Mouse (Mus musculus): Measurements from ENCODE around the gene Mon2.
"Not testable (repeated sequence)": the region's sequence is repeated elsewhere in the genome, so short reads cannot be mapped to it uniquely, and the experiment has no call there.

Mon2 gene

DNA sequence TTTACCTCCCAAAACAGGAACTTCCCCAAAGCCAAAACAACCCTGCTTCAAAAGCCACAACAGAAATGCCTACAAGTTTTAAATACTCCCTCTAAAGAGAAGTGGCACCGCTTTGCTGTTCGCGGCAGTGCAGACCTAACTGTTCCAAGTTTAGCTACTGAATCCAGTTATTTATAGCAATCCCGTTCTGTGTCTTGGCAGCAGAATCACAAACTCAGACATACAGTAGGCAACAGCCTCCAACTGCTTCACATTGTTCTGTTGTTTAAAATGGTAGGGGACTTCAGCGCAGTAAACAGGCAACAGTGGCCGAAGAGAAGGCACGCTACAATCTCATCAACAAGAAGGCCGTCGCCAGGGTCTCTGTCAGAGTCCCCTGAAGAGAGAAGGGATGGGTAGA lies 85.3 kb downstream of the Mon2 start:
- no peak for DNase-seq (ENCODE audit: low read depth)

DNA sequence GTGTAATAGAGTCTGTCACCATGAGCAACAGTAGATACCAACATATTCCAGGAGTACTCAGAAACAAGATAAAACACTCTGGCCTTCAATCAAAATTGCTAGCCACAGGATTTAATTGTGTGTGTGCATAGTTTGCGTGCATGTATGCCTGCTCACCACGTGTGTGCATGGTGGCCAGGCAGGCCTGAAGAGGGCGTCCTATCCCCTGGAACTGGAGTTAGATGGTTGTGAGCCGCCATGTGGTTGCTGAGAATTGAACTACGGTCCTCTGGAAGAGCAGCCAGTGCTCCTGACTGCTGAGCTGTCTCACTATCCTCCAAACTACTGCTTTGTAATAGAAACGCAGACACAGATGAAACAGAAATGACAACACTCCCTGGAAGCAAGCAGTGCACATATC lies 85.7 kb downstream of the Mon2 start:
- no peak for DNase-seq (ENCODE audit: low read depth)

DNA sequence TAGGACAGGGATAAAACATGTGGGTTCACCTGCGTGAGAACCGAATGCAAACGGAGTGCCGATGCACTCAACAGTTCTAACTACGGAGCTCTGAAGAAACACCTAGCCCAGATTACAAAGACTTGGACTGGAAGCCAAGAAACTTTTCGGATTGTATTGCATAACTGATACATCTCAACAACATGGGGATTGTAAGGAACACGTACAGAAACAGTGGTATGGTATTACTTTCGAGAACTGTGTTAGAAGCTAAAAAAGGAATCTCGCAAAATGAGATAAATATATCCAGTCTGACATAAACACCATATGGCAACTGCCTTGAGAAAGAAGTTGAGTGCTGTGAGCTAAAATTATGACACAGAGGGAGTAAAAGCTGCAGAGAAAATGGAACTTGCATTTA lies 86.4 kb downstream of the Mon2 start:
- no peak for DNase-seq (ENCODE audit: low read depth)

DNA sequence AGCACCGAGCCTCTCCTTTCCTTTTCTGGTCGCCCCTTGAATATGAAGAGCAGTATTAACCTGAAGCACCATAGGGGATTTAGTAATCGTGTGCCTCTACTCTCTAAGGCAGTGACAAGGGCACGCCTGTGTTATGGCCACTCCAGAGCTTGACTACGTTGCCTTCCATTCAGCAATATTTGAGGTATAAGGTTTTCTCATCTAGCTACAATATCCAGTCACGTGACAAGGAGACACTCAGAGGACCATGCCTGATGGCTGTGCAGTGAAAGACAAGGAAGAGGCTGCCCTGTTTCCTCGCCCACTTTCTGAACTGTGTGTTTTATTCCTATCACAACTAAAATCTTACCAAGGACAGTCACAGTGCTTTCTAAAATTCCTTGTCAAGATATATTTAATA lies 87.9 kb downstream of the Mon2 start:
- DNase-seq (ENCODE audit: low read depth): no peak

DNA sequence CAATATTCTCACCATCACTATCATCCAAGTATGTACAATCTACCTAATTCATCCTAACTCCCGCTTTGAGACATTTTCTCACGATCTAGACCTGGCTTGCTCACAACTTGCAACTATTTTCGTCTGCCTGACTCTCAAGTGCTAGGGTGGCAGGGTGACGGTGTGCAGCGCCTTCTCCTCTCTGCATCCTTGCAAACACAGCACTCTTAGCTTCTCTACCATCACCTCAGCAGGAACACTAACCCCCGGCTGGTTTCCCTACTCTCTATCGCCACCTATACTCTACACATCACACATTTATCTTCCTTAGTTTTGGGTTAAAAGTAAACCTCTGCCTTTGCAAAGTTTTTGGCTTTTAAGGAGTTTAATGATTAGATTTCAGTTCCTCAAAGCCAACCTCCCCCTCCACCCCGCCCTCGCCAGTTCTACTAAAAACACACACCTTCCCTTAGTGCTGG lies 88.6 kb downstream of the Mon2 start:
- peak; percentile 39 for DNase-seq (ENCODE audit: low read depth)

DNA sequence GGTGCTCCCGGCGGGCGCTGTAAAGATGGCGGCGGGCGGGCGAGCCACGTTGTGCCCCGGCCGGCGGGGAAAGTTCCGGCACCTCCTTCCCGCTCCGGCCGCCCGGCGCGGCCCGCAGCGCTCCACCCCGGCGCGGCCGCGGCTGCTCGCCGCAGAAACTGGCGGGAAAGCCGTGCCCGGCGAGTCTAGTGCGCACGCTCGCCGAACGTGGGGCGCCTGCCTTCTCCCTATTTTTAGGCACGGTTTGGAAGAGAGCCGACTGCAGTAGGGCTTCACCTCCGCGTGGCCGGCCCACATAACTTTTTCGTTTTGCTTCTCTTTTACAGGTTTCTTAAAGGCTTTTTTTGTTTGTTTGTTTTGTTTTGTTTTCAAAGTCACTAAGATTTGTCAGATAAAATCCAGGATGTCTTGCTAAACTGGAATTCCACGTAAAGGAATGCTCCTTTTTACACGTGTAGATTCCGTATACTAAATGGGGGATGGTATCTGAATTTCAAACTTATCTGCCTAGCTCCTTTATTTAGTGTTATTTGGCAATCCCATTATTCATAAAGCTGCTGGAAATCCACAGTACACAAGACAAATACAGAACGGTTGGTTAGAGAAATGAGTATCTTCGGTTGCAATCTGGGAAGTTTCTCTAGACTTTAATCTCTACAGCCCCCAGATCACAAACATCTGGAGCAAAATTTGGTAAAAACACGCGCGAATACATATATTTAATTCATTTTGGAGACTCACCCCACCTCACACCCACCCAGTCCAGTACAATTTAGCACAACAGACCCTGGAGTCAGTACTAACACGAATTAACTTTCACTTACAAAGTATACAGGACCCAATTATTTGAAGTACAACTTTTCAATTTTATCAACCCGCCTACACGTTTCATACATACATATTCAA lies 89.7 kb downstream of the Mon2 start:
- DNase-seq (ENCODE audit: low read depth): peak; percentile 53

DNA sequence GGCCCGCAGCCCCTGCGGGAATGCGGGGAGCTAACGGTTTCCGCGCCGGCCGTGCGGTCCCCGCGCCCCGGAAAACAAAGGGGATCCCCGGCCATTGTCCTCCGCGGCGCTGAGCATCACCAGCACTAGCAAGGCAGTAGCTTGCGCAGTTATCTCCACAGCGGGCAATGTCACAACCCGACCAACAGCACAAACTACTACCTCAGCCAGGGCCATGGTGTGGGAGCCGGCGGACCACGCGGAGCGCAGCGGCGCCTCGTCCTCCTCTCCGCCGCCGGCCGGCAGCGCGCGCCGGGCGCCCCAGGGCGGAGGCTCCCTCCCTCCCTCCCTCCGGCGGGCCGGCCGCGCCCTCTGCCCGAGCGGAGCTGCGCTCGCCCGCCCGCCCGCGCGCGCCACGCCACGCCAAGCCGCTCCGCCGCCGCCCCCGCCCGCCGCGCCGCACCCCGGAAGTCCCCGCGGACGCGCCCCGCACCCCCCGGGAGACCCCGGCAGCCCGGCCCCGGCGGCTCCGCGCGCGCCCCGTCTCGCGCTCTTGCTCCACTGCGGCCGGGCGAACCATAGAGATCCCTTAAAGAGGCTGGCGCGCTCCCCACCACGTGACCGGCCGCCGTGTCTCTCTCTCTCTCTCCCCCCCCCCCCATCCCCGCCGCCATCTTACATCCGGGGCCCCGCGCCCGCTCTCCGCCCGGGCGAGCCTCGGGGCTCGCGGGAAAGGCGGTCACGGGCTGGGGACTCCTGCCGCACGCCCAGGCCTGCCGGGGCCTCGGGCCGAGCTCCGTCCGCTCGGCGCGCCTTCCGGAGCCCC lies 90.6 kb downstream of the Mon2 start:
- peak; percentile 45 for DNase-seq (ENCODE audit: low read depth)

DNA sequence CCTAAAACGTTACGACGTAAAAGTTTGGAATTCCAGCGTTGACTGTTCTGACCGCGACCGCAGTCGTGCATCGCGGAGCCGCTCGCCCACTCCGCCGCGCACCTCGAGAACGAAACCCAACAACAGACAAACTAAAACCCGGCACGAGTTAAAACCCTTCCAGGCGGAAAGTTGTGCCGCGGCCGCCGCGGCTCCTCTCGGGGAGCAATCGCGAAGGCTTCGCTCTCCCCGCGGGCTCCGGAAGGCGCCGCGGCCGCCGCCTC lies 91.1 kb downstream of the Mon2 start:
- DNase-seq (ENCODE audit: low read depth): no peak

DNA sequence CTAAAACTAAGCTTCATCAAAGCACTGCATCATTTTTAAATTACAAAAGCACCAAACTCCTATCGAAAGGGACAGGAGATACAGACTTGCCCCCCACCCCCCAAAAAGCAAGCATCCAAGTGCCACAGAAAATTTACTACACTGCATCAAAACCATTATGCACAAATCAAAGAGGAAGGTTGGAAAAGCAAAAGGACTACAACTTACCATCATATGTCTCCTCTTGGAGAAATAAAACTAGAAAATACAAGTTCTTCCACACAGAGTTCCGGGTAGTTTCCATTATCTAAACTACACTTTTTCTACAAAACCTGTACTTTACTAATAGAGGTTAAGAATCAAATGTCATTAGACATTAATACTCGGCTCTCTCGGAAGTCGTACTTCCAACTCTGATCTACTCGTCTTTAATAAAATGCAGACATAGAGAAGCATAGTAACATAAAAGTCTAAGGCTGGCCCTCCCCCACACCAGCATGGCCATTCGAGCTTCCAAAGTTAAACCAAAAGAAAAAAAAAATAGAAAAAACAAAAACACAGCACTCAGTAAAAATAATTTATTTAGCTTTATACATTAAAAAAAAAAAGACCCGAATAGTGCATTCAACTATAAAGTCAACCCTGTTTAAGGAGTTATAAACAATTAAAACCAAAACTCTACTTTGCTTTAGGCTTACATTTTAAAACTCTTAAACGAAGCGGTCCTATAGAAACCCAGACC lies 91.6 kb downstream of the Mon2 start:
- DNase-seq (ENCODE audit: low read depth): no peak

DNA sequence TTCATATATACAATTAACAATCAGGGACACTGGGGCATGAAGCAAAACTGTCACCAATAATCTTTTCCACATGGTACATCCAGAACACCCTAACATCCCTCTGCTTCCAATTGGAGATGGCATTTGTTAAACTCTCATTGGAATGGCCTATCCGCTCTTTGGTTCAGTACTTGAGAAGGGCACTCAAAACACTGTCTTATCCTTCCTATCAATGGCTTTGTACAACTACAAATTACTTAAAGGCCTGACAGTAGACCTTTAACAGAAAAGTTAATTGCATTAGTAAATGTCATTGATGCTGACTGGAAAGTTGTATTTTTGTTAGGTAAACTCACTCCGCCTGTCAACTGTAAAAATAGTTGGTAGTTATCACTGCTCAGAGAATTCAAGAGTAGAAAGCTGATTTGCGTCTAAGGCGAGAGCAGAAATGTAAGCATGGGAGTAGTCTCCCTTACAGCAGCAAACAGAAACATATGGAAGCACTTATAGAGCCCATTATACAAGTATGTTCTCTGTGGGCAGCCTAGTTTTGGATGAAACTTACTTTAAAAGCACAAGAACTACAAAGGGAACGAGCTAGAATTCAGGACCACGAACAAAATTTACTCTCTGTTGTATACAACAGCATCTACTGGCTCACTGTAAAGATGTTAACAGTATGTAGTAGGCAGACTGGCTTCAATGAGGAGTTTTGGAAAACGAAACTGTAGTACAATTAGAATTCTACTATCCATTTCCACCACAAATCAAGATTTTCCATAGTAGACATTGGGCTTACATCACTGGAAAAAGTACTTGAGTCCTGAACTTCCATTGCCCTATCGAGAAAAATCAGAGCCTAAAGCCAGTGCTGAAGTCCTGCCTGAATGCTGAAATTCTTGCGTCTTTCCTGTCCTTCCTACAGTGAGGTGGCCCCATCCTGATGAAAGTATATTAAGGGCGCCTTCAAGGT lies 92.5 kb downstream of the Mon2 start:
- no peak for DNase-seq (ENCODE audit: low read depth)

DNA sequence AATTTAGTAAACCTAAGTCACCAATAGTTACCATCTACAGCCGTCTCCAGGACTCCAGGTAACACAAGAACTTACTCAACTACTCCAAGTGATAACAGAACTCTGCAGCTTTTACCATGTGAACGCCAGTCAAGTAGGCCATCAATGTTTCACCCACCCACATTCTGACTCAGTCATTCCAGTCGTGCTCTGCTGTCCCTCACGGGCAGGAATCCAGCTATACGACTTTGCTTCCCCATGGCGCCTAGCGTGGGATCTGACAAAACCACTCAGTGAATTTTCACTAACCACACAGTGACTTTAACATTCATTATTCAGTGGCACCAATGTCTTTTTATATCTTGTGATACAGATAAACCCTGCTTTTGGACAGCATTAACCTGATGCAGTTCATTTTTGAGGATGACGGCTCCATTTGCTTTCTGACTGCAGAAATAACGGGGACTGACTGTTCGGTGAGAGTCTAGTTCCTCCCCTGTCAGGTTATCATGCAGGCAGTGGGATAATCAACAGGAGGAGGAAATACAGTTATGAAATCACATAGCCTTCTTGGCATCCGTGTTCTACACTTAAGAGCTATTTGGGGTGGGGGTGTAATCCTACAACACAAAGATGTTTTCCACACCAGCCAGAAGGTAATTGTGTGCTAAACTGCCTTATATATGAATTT lies 93.3 kb downstream of the Mon2 start:
- no peak for DNase-seq (ENCODE audit: low read depth)

DNA sequence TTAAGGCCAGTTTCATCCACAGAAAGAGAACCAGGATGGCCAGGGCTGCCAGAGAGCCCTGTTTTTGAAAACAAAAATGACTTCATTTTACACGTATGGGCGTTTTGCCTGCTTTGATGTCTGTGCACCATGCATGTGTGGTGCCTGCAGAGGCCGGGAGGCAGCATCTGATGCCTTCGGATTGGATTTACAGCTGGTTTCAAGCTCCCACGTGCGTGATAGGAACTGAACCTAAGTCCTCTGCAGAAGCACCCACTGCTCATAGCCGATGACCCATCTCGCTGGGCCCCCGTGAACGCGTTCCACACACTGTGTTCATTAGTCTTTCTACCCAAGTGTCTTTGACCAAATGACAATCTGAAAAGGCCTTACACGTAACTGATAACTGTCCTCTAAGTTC lies 96.2 kb downstream of the Mon2 start:
- no peak for DNase-seq (ENCODE audit: low read depth)

DNA sequence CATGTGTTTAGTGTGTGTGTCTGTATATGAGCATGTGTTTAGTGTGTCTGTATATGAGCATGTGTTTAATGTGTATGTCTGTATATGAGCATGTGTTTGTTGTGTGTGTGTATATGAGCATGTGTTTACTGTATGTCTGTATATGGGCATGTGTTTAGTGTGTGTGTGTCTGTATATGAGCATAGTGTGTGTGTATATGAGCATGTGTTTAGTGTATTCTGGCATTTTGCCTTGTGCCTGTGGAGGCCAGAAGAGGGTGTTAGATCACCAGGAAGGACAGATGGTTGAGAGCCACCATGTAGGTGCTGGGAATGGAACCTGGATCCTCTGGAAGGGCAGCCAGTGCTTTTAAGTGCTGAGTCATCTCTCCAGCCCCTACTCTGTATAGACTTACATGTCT lies 96.9 kb downstream of the Mon2 start:
- no peak for DNase-seq (ENCODE audit: low read depth)

DNA sequence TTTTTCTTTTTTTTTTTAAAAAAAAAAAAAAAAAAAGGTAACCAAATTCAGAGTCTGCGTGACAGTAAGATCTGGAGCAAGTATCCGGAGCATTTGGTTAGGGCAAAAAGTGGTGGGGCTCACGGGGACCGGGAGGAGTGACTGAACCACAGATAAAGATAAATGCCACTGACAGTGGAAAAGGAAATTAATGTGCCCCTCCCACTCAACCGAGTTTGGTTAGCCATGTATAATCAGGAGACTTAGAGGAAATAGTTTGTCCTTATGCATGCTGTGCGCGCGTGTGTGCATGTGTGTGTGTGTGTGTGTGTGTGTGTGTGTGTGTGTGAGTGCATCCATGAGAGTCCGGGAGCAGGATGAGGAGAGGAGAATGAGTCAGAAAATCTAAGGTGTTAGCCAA lies 100.3 kb downstream of the Mon2 start:
- no peak for DNase-seq (ENCODE audit: low read depth)

DNA sequence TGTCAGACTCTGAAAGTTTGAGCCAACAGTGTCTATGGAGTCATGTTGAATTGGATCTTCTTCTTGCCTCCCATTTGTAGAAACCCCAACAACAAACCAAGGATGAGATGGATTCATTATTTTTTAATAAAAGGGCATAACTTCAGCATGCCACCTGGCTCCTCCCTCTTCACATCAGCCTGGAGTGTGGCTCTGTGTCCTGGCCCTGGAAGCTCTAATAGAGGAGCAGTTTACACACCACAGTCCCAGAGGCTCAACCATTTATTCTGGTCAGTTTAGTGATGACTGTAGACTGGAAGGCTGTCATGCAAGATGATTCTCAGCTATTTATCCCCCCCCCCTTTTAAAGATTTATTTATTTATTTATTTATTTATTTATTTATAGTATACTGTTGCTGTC lies 103.1 kb downstream of the Mon2 start:
- no peak for DNase-seq (ENCODE audit: low read depth)

DNA sequence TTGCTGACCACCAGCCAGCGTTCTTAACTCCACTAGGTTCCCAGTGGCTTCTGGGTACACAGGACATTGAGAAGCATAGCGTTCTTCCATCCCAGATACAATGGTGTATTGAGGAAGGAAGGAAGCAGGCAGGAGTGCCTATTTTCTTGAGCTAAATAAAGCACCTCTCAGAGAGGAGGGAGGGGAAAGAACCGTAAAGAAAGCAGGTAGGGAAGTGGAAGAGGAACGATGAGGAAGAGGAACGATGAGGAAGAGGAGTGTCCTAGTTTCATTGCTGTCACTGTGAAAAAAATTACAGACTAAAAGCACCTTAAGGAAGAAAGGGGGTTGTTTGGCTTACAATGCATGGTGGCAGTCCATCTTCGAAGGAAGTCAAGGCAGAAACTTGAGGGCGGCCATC lies 106.1 kb downstream of the Mon2 start:
- DNase-seq (ENCODE audit: low read depth): no peak

DNA sequence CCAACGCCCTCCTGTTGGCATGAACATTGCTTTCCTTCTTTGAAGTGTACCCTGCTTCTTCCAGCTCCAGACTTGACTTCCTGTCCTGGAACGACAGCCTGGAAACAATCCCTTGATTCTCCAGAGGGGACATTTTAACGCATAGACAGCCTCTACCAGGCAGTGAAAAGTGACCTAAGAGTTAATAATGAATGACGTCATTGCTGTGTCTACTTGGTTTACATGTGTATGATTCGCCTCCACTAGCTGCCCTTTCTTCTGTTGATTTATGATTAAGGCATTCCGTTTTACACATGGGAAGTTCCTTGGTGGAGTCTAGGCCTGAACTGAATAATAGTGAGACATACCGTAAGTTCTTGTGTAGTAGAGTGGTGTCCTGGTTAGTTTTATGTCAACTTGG lies 109.9 kb downstream of the Mon2 start:
- no peak for DNase-seq (ENCODE audit: low read depth)

DNA sequence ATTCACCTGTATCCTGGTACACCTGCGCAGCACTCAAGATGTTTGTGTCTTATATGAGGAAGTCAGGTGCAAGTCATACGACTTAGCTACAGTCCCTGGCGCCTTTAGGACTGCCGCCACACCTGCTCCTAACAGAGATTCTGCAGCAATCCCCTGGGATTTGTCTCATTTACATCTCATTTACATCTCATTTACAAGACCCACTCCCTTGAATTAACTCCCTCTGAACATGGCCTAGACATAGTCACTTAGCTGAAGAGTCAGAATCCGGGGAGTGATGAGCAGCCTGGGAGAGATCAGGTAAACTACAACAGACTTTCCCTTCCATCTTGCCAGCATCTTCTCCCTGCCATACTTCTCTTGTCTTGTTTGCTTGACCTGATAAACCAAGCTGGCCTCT lies 110.7 kb downstream of the Mon2 start:
- DNase-seq (ENCODE audit: low read depth): not testable (repeated sequence)

DNA sequence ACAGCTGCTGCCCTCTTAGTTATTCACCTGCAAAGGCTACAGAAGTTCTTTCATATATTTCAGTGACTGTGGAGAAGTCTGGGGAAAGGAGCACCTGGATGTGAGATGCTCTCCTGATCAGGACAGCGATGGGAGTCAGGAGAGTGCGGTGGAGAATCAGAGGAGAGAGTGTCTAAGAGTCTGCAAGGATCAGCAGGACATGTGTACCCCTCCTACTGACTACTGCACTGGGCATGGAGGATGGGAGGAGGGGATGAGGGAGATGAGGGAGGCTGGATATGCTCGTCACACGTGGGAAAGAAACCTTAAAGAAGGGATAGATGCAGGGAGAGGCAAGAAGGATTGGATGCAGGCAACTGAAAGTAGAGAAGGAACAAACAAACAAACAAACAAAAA lies 112.1 kb downstream of the Mon2 start:
- no peak for DNase-seq (ENCODE audit: low read depth)

DNA sequence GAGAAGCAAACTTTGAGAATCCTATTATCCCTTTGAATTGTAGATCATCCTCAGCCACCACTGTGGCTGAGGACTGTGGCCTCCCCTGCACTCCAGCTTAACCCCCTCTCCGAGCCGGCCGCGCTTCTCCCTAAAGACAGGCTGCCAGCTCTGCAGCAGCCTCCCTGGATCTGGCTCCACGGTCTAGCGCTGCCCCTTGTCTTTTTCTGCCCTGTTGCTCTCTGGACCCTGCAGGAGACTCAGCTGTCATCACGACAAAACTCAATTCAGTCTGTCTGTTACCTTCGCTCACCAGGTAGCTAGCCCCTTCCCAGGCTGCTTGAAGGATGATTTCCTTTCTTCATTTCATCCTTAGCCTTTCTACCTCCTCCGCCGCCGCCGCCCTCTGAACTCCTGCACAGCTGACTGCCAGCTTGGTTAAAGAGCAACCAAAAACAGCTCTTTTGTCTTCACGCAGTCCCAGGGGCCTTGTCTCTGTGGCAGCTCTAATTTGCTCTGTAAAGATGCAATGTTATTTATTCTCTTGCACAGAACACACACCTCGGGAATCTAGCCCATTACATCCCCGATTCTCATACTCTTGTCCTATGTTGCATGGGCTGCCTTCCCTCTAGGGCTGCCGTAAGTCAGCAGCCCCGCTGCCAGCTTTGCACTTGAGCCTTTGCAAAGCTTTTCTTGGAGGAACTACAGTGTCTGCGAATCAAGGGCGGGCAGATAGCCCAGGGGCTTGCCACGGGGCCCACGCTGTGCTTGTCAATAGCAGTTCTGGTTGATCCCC lies 112.7 kb downstream of the Mon2 start:
- DNase-seq (ENCODE audit: low read depth): no peak

All from c-Kit-positive CD71-negative TER-119-negative erythroid progenitor cells, embryonic 14.5 days (primary cell).